Mouse (Mus musculus) CH12.LX (cell line): Measurements from ENCODE around the gene Itgb4.

Source experiments
- CHD2 ChIP-seq: IDR thresholded peaks from 2 replicates; pipeline ENCODE4 v1.6.1; 2011; ENCODE audit warnings: low read length, improper control_type of control experiment
- CTCF ChIP-seq, 2 experiments: IDR thresholded peaks in 1 of 2; conservative IDR thresholded peaks in 1 of 2; 2 replicates each; pipeline ENCODE4 v1.5.1; 2011 to 2012; ENCODE audit warnings: low read depth in 2 of 2, low read length in 2 of 2, improper control_type of control experiment in 1 of 2, inconsistent platforms in 1 of 2, mild to moderate bottlenecking in 1 of 2, moderate library complexity in 1 of 2
- EP300 ChIP-seq: IDR thresholded peaks from 2 replicates; pipeline ENCODE4 v1.6.1; 2011; ENCODE audit warnings: low read length, improper control_type of control experiment
- NELFE ChIP-seq: IDR thresholded peaks from 2 replicates; pipeline ENCODE4 v1.6.1; 2011; ENCODE audit warnings: low read depth, low read length, improper control_type of control experiment
- POLR2A ChIP-seq: IDR thresholded peaks from 2 replicates; pipeline ENCODE4 v1.6.1; 2011; ENCODE audit warnings: low read depth, mild to moderate bottlenecking, improper control_type of control experiment, low read length
- ZNF384 ChIP-seq: IDR thresholded peaks from 2 replicates; pipeline ENCODE4 v1.6.1; 2012; ENCODE audit warnings: low read depth, low read length, improper control_type of control experiment, inconsistent platforms

DNA sequence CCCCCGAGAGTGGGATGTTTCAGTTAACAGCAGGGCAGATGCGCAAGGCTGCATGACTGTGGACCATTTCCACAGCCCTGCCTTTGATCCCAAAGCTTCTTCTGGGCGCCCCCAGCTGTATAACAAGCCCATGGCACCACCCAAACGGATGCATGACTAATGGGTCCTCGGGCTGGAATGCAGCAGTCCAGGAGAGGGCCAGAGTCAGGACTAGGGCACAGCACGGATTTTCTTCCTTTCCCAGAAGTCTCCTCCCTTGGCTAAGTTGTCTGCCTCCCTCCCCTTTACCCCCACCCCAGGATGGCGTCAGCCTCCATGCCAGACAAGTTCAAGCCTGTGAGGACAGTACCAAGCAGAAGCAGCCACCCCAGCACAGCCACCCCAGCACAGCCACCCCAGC is 16.5 kb upstream of the Itgb4 start:
- TF ChIP-seq CTCF (conservative IDR thresholded peaks at IDR 0.05 in 1 of 2, IDR thresholded peaks at IDR 0.05 in 1 of 2; ENCODE audit: low read depth in 2 of 2, low read length in 2 of 2) (no peak), POLR2A (no peak), EP300 (no peak), CHD2 (no peak), ZNF384 (no peak), NELFE (no peak)
